Mouse (Mus musculus) lung, adult 2 months (tissue): Measurements from ENCODE around the gene Inhba. TPM values are rescaled to one million over a fixed set of nuclear protein-coding genes. Genes with fewer than 3 reads are reported as not detected.
A peak's percentile ranks its signal among the peaks of the same experiment; 100 is the strongest.

Source experiments
- DNase-seq: peaks from one replicate; pipeline ENCODE4 v3.0.0; 2022
- H3K4me1 ChIP-seq: fragments of 200-500 bp; 2 replicates; pipeline ENCODE4 v1.6.1; 2011; ENCODE audit warnings: low read length; ENCODE audit not compliant: control insufficient read depth, insufficient read depth
- H3K4me3 ChIP-seq: fragments of 200-500 bp; replicated peaks from 2 replicates; pipeline ENCODE3; 2011; ENCODE audit warnings: low read depth, mild to moderate bottlenecking, control low read depth, low read length; ENCODE audit errors: extremely low read depth
- CTCF ChIP-seq: fragments of 200-500 bp; IDR thresholded peaks from 2 replicates; pipeline ENCODE4 v1.5.1; 2011; ENCODE audit warnings: mild to moderate bottlenecking, low read length, control low read depth; ENCODE audit not compliant: insufficient read depth
- POLR2A ChIP-seq: fragments of 200-500 bp; IDR thresholded peaks from 2 replicates; pipeline ENCODE4 v1.6.1; 2011; ENCODE audit warnings: low read depth, mild to moderate bottlenecking, control low read depth, low read length, borderline replicate concordance; ENCODE audit errors: extremely low read depth
- WGBS: fragments of 180-500 bp; shearing (Covaris S2); methylation state at CpG from one replicate; pipeline ENCODE4 v1.1.7; 2018; 5-methylcytosine and 5-hydroxymethylcytosine counted together
- polyA plus RNA-seq: library from polyadenylated mRNA; depleted of rRNA; stranded (reverse); fragments of >200 nt; gene quantifications from 2 replicates; pipeline ENCODE4 v1.2.3, GENCODE M21; 2012

Inhba gene
- polyA plus RNA-seq, 1 experiment = 0.86 TPM

DNA sequence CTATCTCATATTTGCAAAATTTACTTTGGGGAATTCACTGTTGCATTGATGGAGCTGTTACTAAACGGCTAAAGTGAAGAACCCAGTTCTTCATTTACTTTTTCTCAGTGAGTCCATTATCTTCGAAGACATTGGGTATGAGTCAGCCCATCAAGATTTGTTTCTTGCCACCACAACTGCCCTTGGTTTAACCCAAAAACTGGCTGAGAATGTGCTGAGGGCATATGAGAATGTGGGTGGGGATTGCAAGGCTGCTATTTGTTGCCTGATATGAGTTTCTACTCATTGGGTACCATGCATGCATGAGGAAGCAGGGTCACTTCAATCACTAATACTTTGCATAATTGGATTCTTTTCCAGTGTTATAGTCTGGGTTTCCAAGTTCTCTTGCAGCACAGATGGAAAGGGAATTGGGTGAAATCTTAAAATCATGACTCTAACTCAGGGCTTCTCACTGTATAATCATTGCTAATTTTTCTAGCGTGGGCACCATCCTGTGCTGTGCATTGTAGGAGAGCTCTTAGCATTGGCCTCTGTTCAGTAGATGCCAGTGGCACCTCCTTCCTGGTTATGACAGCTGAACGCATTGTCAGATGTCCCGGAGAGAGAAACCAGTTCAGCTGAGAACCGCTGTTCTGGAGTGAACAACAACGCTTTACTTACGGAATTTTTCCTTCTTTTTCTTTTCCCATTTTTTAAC, 1.7 kb upstream of the Inhba start:
- Histone ChIP-seq H3K4me3 (no peak overlapping the region), H3K4me1 (no peaks in the 10 kb centered on the region)
- no peak for TF ChIP-seq CTCF
- no peak for TF ChIP-seq POLR2A
- DNase-seq = no peak
- whole genome bisulfite sequencing = 90% methylated on average over 8 of the region's 8 CpGs

DNA sequence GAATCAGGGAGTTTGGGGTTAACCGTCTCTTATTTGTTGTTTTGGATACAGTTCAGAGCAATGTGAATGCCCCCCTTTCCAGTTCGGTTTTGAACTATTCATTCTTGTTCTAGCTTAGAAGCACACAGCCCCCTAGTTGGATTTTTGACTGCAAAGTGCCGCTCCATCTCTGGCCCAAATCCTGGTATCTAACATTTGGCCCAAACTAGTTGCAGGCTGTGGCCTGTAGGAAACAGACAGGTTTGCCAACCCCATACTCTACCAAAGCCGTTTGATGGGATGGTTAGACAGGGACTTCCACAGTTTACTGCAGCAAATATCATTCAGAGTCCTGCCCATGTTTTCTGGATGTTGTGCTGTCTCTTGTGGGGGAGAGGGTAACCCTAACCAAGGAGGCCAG, 1.1 kb upstream of the Inhba start:
- no peaks in the 10 kb centered on the region for H3K4me1 ChIP-seq
- 93% methylated on average over 4 of the region's 4 CpGs for WGBS
- no peak for DNase-seq
- TF ChIP-seq POLR2A (no peak), CTCF (no peak)
- no peak overlapping the region for H3K4me3 ChIP-seq

DNA sequence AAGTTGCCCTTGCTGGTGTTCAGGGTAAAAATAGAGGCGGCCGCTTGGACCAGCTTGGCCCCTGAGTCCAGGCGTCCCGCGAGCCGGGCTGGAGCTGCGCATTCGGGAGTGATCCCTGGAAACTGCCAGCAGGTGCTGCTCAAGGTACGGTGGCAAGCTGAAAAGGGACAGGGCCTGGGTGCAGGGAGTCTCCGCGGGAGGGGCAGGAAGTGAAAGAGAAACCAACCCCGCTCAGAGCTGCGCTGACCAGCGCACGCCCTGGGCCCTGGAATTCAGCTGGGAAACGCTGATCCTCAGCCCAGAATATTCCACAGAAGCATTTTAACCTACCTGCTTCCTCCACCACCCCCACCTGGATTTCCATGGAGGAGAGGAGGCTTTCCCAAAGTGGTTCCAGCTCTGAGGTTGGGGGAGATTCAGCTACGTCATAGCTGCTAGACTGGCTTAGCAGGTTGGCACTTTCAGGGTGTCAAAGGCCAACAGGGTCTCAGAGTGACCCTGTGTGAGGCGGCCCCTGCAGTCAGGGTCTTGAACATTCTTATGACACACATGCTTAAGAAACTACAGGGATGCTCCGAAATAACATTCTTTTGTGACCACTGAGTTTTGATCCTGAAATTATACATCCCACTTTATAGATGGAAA, 714 bp downstream of the Inhba start:
- peak; percentile 63 for TF ChIP-seq CTCF
- no peak for TF ChIP-seq POLR2A

DNA sequence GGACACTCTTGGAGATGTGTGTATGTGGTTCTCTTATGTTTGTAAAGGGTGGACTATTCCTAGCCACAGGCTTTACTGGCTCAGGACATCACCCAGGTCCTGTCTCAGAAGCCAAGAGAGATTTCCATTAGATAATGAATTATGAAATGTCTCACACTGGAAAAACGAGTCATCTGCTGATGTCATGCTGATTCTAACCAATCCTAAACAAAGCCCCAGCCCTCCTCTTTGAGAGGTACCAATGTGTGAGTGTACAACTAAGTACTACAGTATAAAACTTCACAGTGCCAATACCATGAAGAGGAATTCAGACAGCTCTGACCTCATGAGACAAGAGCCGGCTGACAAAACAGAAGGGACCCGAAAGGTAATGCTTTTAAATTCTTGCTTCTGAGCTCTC, 2.5 kb downstream of the Inhba start:
- H3K4me1 ChIP-seq = 0 out of 2 replicates have a peak, but pooled peaks cover 2% of the 10 kb centered on the region
- no peak for DNase-seq
- TF ChIP-seq CTCF (no peak), POLR2A (no peak)
- 54% methylated on average over 3 of the region's 3 CpGs for WGBS
- no peak overlapping the region for H3K4me3 ChIP-seq

More for the DNA sequence above, 714 bp downstream of the Inhba start:
- 0 out of 2 replicates have a peak, but pooled peaks cover 2% of the 10 kb centered on the region for H3K4me1 ChIP-seq
- WGBS = 7% methylated on average over 19 of the region's 19 CpGs
- peak; percentile 70 for DNase-seq
- peak overlapping the region; percentile 61 for H3K4me3 ChIP-seq

DNA sequence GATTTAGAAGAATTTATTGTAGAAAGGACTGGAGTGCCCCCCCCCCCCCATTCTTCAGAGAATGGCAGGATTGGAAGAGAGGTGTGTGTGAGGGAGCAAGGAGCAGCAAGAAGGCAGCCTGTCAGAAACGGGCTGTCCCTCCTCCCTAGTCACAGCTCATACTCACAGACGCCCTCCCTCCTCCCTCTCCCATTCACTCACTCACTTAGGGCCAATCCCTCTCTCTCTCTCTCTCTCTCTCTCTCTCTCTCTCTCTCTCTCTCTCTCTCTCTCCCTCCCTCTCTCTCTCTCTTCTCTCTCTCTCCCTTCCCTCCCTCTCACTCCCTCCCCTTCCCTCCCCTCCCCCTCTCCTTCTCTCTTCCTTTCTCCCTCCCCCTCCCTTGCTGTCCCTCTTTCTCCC, 4.9 kb downstream of the Inhba start:
- no peak for DNase-seq
- 17% methylated on average over 2 of the region's 2 CpGs for WGBS
- TF ChIP-seq POLR2A = no peak
- no peak for TF ChIP-seq CTCF
- Histone ChIP-seq H3K4me1 (0 out of 2 replicates have a peak, but pooled peaks cover 2% of the 10 kb centered on the region), H3K4me3 (no peak overlapping the region)

DNA sequence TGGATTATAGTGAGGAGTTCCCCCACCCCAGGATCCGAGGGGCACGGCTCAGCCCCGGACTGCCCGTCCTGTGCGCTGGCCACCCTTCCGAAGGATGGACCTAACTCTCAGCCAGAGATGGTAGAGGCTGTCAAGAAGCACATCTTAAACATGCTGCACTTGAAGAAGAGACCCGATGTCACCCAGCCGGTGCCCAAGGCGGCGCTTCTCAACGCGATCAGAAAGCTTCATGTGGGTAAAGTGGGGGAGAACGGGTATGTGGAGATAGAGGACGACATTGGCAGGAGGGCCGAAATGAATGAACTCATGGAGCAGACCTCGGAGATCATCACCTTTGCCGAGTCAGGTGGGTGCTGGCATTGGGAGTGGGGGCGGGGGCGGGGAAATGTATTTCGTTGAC, 5.7 kb downstream of the Inhba start:
- no peak for TF ChIP-seq CTCF
- no peak for TF ChIP-seq POLR2A
- Histone ChIP-seq H3K4me3 (no peak overlapping the region), H3K4me1 (0 out of 2 replicates have a peak, but pooled peaks cover 2% of the 10 kb centered on the region)
- WGBS = 3% methylated on average over 20 of the region's 20 CpGs
- no peak for DNase-seq

DNA sequence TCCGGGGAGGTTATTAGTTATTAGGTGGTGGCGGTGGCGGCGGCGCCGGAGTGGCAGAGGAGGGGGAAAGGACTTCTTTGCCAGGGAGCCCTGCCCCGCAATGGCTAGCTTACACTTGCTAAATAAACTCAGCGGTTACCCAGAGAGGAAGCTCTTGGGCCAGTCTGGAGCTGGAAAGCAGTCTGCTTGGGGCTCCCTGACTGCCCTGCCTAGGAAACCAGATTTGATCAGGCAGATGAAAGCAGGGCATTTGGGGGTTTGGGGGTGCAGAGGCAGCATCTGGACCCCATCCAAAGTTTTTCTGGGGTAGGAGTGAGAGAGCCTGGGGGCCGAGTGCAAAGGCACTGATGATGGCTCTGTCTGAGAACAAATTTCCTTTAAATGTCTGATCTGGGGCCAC, 6.1 kb downstream of the Inhba start:
- WGBS = 3% methylated on average over 9 of the region's 9 CpGs
- TF ChIP-seq POLR2A (no peak), CTCF (no peak)
- DNase-seq = no peak
- Histone ChIP-seq H3K4me1 (0 out of 2 replicates have a peak, but pooled peaks cover 2% of the 10 kb centered on the region), H3K4me3 (no peak overlapping the region)

DNA sequence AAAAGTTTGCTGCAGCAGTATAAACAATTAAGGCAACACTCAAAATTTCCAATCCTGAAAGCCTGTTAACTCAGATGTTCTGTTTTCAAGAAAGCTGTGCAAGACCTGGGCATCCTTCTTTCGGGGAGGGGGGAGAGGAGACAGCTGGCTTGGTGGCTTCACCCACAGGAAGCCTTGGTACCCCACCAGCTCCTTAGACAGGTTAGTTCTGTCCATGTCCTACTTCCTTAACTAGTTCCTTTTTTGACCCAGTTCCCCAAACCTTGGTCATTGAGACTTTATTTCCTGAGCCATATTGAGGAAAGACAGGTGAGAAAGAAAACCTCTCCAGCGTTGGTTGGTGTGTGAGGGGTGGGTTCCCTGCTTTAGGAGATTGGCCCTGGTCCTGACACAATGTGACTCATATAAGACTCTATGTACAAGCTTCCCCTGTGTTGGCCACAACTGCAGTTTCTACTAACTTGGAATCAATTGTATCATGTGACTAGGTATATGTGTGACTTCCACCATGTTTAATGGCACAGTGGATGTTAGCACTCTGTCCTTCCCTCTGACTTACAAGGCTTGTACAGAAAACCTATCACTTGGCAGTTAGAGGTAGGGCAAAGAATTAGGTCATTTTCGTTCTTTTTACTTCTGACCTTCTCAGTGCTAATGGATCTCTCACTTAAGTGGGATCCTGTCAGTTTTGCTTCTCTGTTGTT, 7.3 kb downstream of the Inhba start:
- TF ChIP-seq POLR2A (no peak), CTCF (no peak)
- Histone ChIP-seq H3K4me1 (0 out of 2 replicates have a peak, but pooled peaks cover 2% of the 10 kb centered on the region), H3K4me3 (no peak overlapping the region)
- WGBS = 70% methylated on average over 3 of the region's 3 CpGs
- DNase-seq = no peak

DNA sequence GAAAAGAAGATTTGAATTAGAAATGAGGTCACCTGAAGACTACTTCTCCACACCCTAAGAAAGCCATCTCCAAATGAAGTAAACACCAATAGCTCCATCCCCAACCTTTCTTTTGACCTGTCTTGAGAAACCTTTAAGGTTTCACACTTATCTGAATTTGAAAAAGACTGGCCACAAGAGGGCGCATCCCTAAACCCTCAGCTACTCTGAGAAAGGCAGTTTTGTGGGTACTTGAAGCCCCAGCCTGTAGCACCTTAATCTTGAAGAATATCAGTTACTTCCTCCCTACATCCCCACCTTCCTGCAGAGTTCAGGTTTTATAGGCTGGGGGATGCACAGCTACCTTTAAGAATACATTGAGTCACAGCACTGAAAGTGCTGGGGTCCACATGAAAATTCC, 9.0 kb downstream of the Inhba start:
- no peak for DNase-seq
- Histone ChIP-seq H3K4me3 (no peak overlapping the region), H3K4me1 (0 out of 2 replicates have a peak, but pooled peaks cover 2% of the 10 kb centered on the region)
- 0% methylated on average over 1 of the region's 1 CpGs for WGBS
- TF ChIP-seq CTCF (0 out of 2 replicates have a peak, but pooled peaks have one; percentile 15), POLR2A (no peak)
